Mouse (Mus musculus): ENCODE results near the gene Ptchd1. TPM values are rescaled to one million over a fixed set of nuclear protein-coding genes. Genes with fewer than 3 reads are reported as not detected.

The Ptchd1 gene
- total RNA-seq, 2 experiments from 2014 or later, result 0.11 to 0.14 TPM

Other genes starting within 250 kb of the Ptchd1 start
- not detected for gene Gm15155, start 927 bp upstream of the Ptchd1 start, total RNA-seq (2021)

Measured in heart, postnatal 36 days (tissue).